Mouse (Mus musculus) embryonic facial prominence, embryonic 11.5 days (tissue): ENCODE measurements at regions not wholly inside any gene's neighbourhood (a gene's known extent, or its start where the extent isn't known, plus 50 kb on each side); places are given as distances from the start of the nearest gene placed in this dataset.

Source experiments
- ATAC-seq: fragments of 200-750 bp; cut with Nextera tagmentation; replicated peaks from 2 replicates; pipeline ENCODE4 v1.8.0; 2017; ENCODE audit warnings: low read depth; ENCODE audit not compliant: insufficient number of reproducible peaks, low FRiP score, low TSS enrichment
- DNase-seq: peaks from one replicate; pipeline ENCODE4 v3.0.0-alpha.2; 2015; ENCODE audit warnings: low spot score
- H3K27ac ChIP-seq: fragments of 300-500 bp; sonication (generic); replicated peaks from 2 replicates; pipeline ENCODE4 v1.5.1; 2014; ENCODE audit warnings: mild to moderate bottlenecking, low read depth, low read length, control low read depth
- H3K27me3 ChIP-seq: fragments of 300-500 bp; sonication (generic); 2 replicates; pipeline ENCODE4 v1.6.1; 2014; ENCODE audit warnings: mild to moderate bottlenecking, low read length, moderate library complexity, mixed read lengths; ENCODE audit not compliant: control insufficient read depth, insufficient read depth
- H3K36me3 ChIP-seq: fragments of 300-500 bp; sonication (generic); replicated peaks from 2 replicates; pipeline ENCODE4 v1.6.1; 2014; ENCODE audit warnings: low read depth, mild to moderate bottlenecking, low read length, moderate library complexity, mixed read lengths; ENCODE audit not compliant: control insufficient read depth, insufficient read depth
- H3K4me1 ChIP-seq: fragments of 300-500 bp; sonication (generic); 2 replicates; pipeline ENCODE4 v1.6.1; 2014; ENCODE audit warnings: low read length, mixed read lengths; ENCODE audit not compliant: control insufficient read depth, insufficient read depth
- H3K4me2 ChIP-seq: fragments of 300-500 bp; sonication (generic); 2 replicates; pipeline ENCODE4 v1.6.1; 2014; ENCODE audit warnings: low read depth, mild to moderate bottlenecking, control low read depth, low read length, moderate library complexity
- H3K4me3 ChIP-seq: fragments of 300-500 bp; sonication (generic); 2 replicates; pipeline ENCODE4 v1.5.1; 2014; ENCODE audit warnings: low read depth, low read length, control low read depth
- H3K9ac ChIP-seq: fragments of 300-500 bp; sonication (generic); replicated peaks from 2 replicates; pipeline ENCODE4 v1.6.1; 2014; ENCODE audit warnings: mild to moderate bottlenecking, control low read depth, low read length
- H3K9me3 ChIP-seq: fragments of 300-500 bp; sonication (generic); replicated peaks from 2 replicates; pipeline ENCODE4 v1.6.1; 2016; ENCODE audit warnings: mild to moderate bottlenecking, low read length, inconsistent platforms, mixed read lengths; ENCODE audit not compliant: control insufficient read depth
- WGBS: fragments of 180-500 bp; shearing (Covaris S2); extraction: QIAGEN DNeasy Blood & Tissue Kit; methylation state at CpG from one replicate; pipeline ENCODE4 v1.1.7; 2014; 5-methylcytosine and 5-hydroxymethylcytosine counted together

DNA sequence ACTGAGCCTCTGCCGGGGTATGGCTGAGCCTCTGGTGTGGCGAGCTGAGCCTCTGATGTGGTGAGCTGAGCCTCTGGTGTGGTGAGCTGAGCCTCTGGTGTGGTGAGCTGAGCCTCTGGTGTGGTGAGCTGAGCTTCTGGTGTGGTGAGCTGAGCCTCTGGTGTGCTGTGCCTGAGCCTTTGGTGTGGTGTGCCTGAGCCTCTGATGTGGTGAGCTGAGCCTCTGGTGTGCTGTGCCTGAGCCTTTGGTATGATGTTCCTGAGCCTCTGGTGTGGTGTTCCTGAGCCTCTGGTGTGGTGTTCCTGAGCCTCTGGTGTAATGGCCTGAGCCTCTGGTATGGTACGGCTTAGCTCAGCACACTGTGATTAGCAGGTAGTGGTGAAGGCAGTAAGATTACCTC is 346.2 kb upstream of the Cdh4 start:
- no peak overlapping the region for H3K27ac ChIP-seq
- no peak for DNase-seq
- WGBS: 93% methylated on average over 3 of the region's 3 CpGs
- H3K4me1 ChIP-seq: no peaks in the 10 kb centered on the region
- no peak overlapping the region for H3K4me3 ChIP-seq
- H3K9ac ChIP-seq: no peak overlapping the region
- H3K4me2 ChIP-seq: no peak overlapping the region
- H3K27me3 ChIP-seq: no peaks in the 10 kb centered on the region
- no peaks in the 10 kb centered on the region for H3K9me3 ChIP-seq
- no peaks in the 10 kb centered on the region for H3K36me3 ChIP-seq
- no peak for ATAC-seq

DNA sequence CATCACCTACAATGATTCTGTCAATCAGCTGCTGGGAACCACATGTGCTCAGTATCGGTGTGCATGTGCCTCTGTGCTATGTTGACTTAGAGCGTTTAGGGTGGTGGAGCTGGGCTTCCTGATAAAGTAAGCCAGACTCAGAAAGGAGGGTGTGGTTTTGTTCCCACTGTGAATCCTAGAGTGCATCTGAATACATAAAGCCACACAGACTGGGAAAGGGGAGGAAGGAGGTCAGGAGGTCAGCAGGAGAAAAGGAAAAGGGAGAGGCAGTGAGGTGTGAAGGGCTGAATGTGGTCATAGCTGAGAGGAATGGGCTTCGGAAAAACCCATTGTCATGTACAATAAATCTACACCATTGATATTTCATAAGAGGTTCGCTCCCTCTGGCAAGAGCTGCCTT is 345.4 kb upstream of the Cdh4 start:
- no peak for DNase-seq

DNA sequence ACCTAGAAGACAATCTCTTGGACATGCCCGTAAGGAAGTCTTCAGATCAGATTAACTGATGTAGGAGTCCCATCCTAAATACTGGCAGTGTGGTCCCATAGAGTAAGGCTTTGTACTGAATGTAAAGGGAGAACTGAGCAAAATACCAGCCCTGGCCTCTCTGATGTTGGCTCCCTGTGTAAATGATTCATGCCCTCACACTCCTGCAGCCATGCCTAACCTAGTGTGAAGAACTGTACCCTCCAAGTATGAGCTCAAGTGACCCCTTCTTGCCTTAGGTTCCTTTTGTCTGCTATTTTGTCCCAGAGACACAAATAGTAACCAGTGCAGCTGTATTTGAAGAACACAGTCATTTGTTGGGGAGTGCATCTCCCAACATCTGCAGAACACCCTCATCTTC is 342.4 kb upstream of the Cdh4 start:
- no peak overlapping the region for H3K27ac ChIP-seq
- no peak overlapping the region for H3K4me2 ChIP-seq
- WGBS: 94% methylated on average over 1 of the region's 1 CpGs
- H3K27me3 ChIP-seq: no peaks in the 10 kb centered on the region
- ATAC-seq (no peak), DNase-seq (no peak)
- no peaks in the 10 kb centered on the region for H3K9me3 ChIP-seq
- H3K9ac ChIP-seq: no peak overlapping the region
- no peak overlapping the region for H3K4me3 ChIP-seq
- no peaks in the 10 kb centered on the region for H3K4me1 ChIP-seq
- no peaks in the 10 kb centered on the region for H3K36me3 ChIP-seq

More for the DNA sequence above, 345.4 kb upstream of the Cdh4 start:
- no peak overlapping the region for H3K4me2 ChIP-seq
- ATAC-seq: no peak
- 58% methylated on average over 4 of the region's 4 CpGs for WGBS
- H3K27ac ChIP-seq: no peak overlapping the region
- no peaks in the 10 kb centered on the region for H3K36me3 ChIP-seq
- H3K4me1 ChIP-seq: no peaks in the 10 kb centered on the region
- no peak overlapping the region for H3K4me3 ChIP-seq
- no peaks in the 10 kb centered on the region for H3K9me3 ChIP-seq
- no peak overlapping the region for H3K9ac ChIP-seq
- H3K27me3 ChIP-seq: no peaks in the 10 kb centered on the region

DNA sequence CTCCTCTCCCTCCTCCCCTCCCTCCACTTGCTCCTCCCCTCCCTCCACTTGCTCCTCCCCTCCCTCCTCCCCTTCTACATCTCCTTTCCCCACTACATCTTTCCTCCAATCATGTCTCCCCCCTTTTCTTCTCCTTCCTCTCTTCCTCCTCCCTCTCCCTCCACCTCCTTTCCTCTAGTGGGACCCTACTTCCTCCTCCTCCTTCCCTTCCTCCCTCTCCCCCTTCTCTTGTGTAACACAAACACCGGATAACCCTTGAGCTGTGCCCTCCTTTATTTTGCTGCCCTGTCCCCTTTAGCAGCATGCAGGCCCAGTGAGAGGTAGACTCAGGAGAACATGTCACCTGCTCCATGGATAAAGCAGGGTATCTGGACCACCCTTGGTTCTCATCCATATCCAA is 339.1 kb upstream of the Cdh4 start:
- H3K9ac ChIP-seq: no peak overlapping the region
- H3K27ac ChIP-seq: no peak overlapping the region
- DNase-seq (no peak), ATAC-seq (no peak)
- no peak overlapping the region for H3K4me2 ChIP-seq
- WGBS: 86% methylated on average over 1 of the region's 1 CpGs
- H3K4me3 ChIP-seq: no peak overlapping the region
- no peaks in the 10 kb centered on the region for H3K27me3 ChIP-seq
- no peaks in the 10 kb centered on the region for H3K4me1 ChIP-seq
- H3K36me3 ChIP-seq: no peaks in the 10 kb centered on the region
- H3K9me3 ChIP-seq: no peaks in the 10 kb centered on the region

DNA sequence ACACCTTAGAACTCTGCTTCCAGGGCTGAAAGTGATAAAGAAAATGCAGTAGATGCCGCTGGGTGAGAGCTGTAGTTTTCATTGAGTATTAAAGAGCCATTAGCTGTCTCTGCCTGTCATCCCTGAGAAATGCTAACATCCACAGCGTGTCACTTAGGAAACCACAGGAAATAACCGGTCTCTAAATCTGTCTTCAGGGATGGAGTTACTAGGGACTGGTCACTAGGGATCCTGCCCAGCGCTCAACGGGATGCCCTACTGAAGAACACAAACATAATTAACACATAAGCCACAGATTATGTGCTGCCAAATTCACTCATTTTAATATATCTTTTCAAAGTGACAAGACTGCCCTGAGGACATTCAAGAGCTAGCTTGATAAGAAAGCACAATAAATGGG is 329.3 kb upstream of the Cdh4 start:
- WGBS: 39% methylated on average over 5 of the region's 5 CpGs
- DNase-seq: no peak

DNA sequence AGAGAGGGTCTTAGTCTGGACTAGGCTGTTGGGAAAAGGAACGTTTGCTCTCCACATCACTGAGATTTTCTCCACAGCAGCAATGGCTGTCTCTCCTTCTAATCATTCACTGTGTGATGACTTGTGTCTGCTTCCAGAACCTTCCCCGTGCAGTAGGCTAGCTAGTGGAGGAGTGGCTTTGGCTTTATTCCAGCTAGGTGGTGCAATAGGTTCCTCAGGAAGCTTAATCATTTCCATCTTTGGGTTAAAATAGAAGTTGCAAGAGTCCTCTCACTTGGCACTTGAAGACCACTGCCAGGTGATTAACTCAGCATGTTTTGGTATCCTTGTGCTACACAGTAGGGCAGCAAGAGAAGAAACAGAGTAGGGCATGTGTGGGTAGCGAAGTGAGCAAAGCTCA is 314.2 kb upstream of the Cdh4 start:
- WGBS: 80% methylated on average over 3 of the region's 3 CpGs
- DNase-seq (no peak), ATAC-seq (no peak)
- Histone ChIP-seq H3K4me1 (no peaks in the 10 kb centered on the region), H3K36me3 (no peaks in the 10 kb centered on the region), H3K9ac (no peak overlapping the region), H3K9me3 (no peaks in the 10 kb centered on the region), H3K27me3 (no peaks in the 10 kb centered on the region), H3K27ac (no peak overlapping the region), H3K4me3 (no peak overlapping the region), H3K4me2 (no peak overlapping the region)

More for the DNA sequence above, 329.3 kb upstream of the Cdh4 start:
- no peak for ATAC-seq
- no peaks in the 10 kb centered on the region for H3K4me1 ChIP-seq
- no peaks in the 10 kb centered on the region for H3K36me3 ChIP-seq
- H3K4me3 ChIP-seq: no peak overlapping the region
- no peaks in the 10 kb centered on the region for H3K9me3 ChIP-seq
- H3K9ac ChIP-seq: no peak overlapping the region
- no peaks in the 10 kb centered on the region for H3K27me3 ChIP-seq
- no peak overlapping the region for H3K27ac ChIP-seq
- no peak overlapping the region for H3K4me2 ChIP-seq

DNA sequence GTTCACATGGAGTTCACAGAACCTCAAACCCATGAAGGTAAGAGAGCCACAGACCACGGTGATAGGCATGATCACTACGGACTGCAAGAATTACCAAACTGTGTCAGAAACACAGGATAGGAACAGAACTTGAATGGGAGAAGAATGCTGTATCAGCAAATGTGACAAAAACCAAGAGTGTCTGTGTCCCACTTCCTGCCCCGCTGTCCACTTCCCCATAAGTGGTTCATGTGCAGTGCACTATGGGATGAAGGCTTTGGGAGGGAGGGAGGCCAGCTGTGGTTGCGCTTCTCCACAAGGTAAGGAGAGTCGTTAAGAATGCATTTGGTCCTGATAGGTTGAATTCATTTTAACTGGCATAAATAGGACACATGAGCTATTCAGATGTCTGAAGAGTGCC is 313.8 kb upstream of the Cdh4 start:
- Histone ChIP-seq H3K27me3 (no peaks in the 10 kb centered on the region), H3K9ac (no peak overlapping the region), H3K4me1 (no peaks in the 10 kb centered on the region), H3K9me3 (no peaks in the 10 kb centered on the region), H3K36me3 (no peaks in the 10 kb centered on the region), H3K4me2 (no peak overlapping the region), H3K4me3 (no peak overlapping the region), H3K27ac (no peak overlapping the region)
- WGBS: 89% methylated on average over 5 of the region's 5 CpGs
- no peak for DNase-seq
- no peak for ATAC-seq

DNA sequence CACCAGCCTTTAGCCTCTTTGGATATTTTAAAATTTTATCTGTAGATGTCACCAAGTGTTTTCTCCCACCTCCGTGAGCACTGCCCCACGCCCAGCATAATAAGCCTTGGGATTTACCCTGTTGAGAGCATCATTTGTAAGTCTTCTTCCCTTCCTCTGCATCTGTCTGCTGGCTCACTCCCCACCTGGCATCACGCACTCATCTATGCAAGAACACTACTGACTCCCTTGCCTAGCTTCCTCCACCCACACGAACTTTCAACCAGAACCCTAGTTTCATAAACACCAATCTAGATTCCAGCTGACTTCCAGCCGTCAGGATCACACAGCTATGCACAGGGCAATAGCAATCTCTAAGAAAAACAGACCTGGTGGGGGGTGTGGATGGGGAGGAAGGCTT is 311.2 kb upstream of the Cdh4 start:
- no peaks in the 10 kb centered on the region for H3K27me3 ChIP-seq
- H3K4me1 ChIP-seq: no peaks in the 10 kb centered on the region
- H3K27ac ChIP-seq: no peak overlapping the region
- no peaks in the 10 kb centered on the region for H3K9me3 ChIP-seq
- no peaks in the 10 kb centered on the region for H3K36me3 ChIP-seq
- no peak for DNase-seq
- H3K4me2 ChIP-seq: no peak overlapping the region
- no peak for ATAC-seq
- 69% methylated on average over 5 of the region's 5 CpGs for WGBS
- H3K4me3 ChIP-seq: no peak overlapping the region
- H3K9ac ChIP-seq: no peak overlapping the region

DNA sequence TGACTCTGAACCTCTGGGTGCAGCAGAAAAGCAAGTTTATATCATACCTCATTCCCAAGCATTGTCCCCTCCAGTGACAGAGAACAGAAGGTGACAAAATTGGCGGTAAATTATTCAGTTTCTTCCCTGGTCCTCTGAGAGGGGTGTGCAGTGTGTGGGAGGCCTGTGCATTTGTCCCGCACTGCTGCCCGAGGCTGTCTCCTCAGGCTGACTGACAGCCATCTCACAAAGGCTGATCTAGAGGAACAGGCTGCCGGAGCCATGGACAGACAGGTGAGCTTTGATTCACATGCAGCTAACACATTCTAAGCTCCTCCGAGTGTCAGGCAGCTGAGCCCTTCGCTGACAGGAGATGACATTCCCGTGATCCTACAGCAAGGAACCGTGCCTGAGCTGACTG is 299.9 kb upstream of the Cdh4 start:
- Histone ChIP-seq H3K9me3 (no peaks in the 10 kb centered on the region), H3K9ac (no peak overlapping the region), H3K4me1 (no peaks in the 10 kb centered on the region), H3K4me2 (no peak overlapping the region), H3K4me3 (no peak overlapping the region), H3K27me3 (no peaks in the 10 kb centered on the region), H3K27ac (no peak overlapping the region), H3K36me3 (no peaks in the 10 kb centered on the region)
- 74% methylated on average over 8 of the region's 8 CpGs for WGBS
- DNase-seq (no peak), ATAC-seq (no peak)
